Mouse (Mus musculus) CH12.LX (cell line): ENCODE data around the gene Kpna3.

ENCODE experiments used
- BHLHE40 ChIP-seq: IDR thresholded peaks from 2 replicates; pipeline ENCODE4 v1.6.1; 2011; ENCODE audit warnings: mild to moderate bottlenecking, low read depth, low read length, improper control_type of control experiment
- CTCF ChIP-seq, 2 experiments: IDR thresholded peaks in 1 of 2; conservative IDR thresholded peaks in 1 of 2; 2 replicates each; pipeline ENCODE4 v1.5.1; 2011 to 2012; ENCODE audit warnings: low read depth in 2 of 2, low read length in 2 of 2, improper control_type of control experiment in 1 of 2, inconsistent platforms in 1 of 2, mild to moderate bottlenecking in 1 of 2, moderate library complexity in 1 of 2
- E2F4 ChIP-seq: IDR thresholded peaks from 2 replicates; pipeline ENCODE4 v1.6.1; 2011; ENCODE audit warnings: low read depth, low read length, improper control_type of control experiment; ENCODE audit not compliant: insufficient replicate concordance
- EP300 ChIP-seq: IDR thresholded peaks from 2 replicates; pipeline ENCODE4 v1.6.1; 2011; ENCODE audit warnings: low read length, improper control_type of control experiment
- MAFK ChIP-seq: IDR thresholded peaks from 2 replicates; pipeline ENCODE4 v1.6.1; 2011; ENCODE audit warnings: low read length, improper control_type of control experiment; ENCODE audit not compliant: insufficient replicate concordance
- MEF2A ChIP-seq: IDR thresholded peaks from 2 replicates; pipeline ENCODE4 v1.6.1; 2014; ENCODE audit warnings: low read depth, mild to moderate bottlenecking, inconsistent platforms, low read length, improper control_type of control experiment, borderline replicate concordance
- NELFE ChIP-seq: IDR thresholded peaks from 2 replicates; pipeline ENCODE4 v1.6.1; 2011; ENCODE audit warnings: low read depth, low read length, improper control_type of control experiment
- NRF1 ChIP-seq: IDR thresholded peaks from 2 replicates; pipeline ENCODE4 v1.6.1; 2014; ENCODE audit warnings: low read depth, mild to moderate bottlenecking, inconsistent platforms, low read length, improper control_type of control experiment, moderate library complexity
- POLR2A ChIP-seq: IDR thresholded peaks from 2 replicates; pipeline ENCODE4 v1.6.1; 2011; ENCODE audit warnings: low read depth, mild to moderate bottlenecking, improper control_type of control experiment, low read length
- POLR2AphosphoS2 ChIP-seq: IDR thresholded peaks from 2 replicates; pipeline ENCODE4 v1.6.1; 2011; ENCODE audit warnings: low read depth, low read length, improper control_type of control experiment
- UBTF ChIP-seq: IDR thresholded peaks from 2 replicates; pipeline ENCODE4 v1.6.1; 2012; ENCODE audit warnings: low read depth, mild to moderate bottlenecking, inconsistent platforms, low read length, improper control_type of control experiment, moderate library complexity
- USF2 ChIP-seq: conservative IDR thresholded peaks from 2 replicates; pipeline ENCODE4 v1.6.1; 2011; ENCODE audit warnings: low read depth, low read length, improper control_type of control experiment
- ZC3H11A ChIP-seq: IDR thresholded peaks from 2 replicates; pipeline ENCODE4 v1.6.1; 2012; ENCODE audit warnings: low read depth, mild to moderate bottlenecking, inconsistent platforms, low read length, improper control_type of control experiment

DNA sequence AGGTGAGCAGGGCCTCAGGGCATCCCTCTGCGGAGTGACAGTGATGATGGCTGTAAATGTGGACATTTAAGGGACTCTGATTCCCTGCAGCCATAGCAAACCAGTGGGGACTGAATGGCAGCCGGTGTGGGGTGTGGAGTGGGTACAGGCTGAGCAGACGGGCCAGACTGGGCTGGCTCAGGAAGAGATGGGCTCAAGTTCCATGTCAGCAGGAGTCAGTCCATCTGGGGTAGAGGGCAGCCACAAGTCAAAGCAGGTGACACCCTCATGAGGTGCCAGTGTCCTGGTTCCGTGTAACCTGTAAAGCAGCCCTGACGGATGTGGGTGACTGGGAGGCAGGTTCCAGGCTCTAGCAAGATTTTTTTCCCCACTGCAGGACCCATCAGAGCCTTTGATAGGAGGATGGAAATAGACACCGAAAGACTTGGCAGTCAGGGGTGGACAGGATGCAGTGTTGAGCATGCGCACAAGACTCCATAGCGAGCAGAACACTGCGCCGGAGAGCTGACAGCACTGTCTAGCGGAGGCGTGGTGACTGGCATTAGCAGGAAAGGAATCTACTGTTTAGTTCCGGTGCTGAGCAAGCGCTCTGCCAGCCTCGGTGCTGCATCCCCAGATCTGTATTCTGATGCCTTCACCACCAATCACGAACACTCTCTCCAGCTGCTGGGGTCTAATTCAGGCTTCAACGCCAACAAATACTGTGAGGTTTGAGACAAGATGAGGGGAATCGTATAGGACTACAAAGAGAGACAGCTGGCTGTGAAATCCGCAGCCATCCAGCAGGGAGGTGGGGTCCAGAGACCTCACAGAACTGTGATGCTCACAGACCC is 111.8 kb downstream of the Kpna3 start:
- no peak for TF ChIP-seq EP300
- no peak for TF ChIP-seq MEF2A
- no peak for TF ChIP-seq CTCF (conservative IDR thresholded peaks at IDR 0.05 in 1 of 2, IDR thresholded peaks at IDR 0.05 in 1 of 2; ENCODE audit: low read depth in 2 of 2, low read length in 2 of 2)
- TF ChIP-seq UBTF, result no peak
- no peak for TF ChIP-seq NELFE
- TF ChIP-seq POLR2AphosphoS2, result no peak
- TF ChIP-seq E2F4, result no peak
- no peak for TF ChIP-seq MAFK
- no peak for TF ChIP-seq USF2
- TF ChIP-seq POLR2A, result no peak
- TF ChIP-seq BHLHE40, result no peak
- TF ChIP-seq ZC3H11A, result no peak
- TF ChIP-seq NRF1, result peak; percentile 75
